Mouse (Mus musculus) E14TG2a.4 (cell line): ENCODE measurements at regions not wholly inside any gene's neighbourhood (a gene's known extent, or its start where the extent isn't known, plus 50 kb on each side); places are given as distances from the start of the nearest gene placed in this dataset.

Source experiments
- CTCF ChIP-seq: conservative IDR thresholded peaks from 2 replicates; pipeline ENCODE4 v1.5.1; 2014; ENCODE audit warnings: low read length
- NANOG ChIP-seq: IDR thresholded peaks from 2 replicates; pipeline ENCODE4 v1.6.1; 2014; ENCODE audit warnings: borderline replicate concordance, low read length, mixed read lengths

- no peak for TF ChIP-seq CTCF
- TF ChIP-seq NANOG = no peak
Measured at GRCm38 (mm10) chr12:82097620-82098019, 71.5 kb upstream of the Sipa1l1 start.
